Mouse (Mus musculus) lung, adult 2 months (tissue): ENCODE results near the gene Gm11009. TPM values are rescaled to one million over a fixed set of nuclear protein-coding genes. Genes with fewer than 3 reads are reported as not detected.
"Not testable (repeated sequence)": the region's sequence is repeated elsewhere in the genome, so short reads cannot be mapped to it uniquely, and the experiment has no call there.

Experiments
- DNase-seq: peaks from one replicate; pipeline ENCODE4 v3.0.0; 2022
- H3K4me1 ChIP-seq: fragments of 200-500 bp; 2 replicates; pipeline ENCODE4 v1.6.1; 2011; ENCODE audit warnings: low read length; ENCODE audit not compliant: control insufficient read depth, insufficient read depth
- H3K4me3 ChIP-seq: fragments of 200-500 bp; replicated peaks from 2 replicates; pipeline ENCODE3; 2011; ENCODE audit warnings: low read depth, mild to moderate bottlenecking, control low read depth, low read length; ENCODE audit errors: extremely low read depth
- WGBS: fragments of 180-500 bp; shearing (Covaris S2); methylation state at CpG from one replicate; pipeline ENCODE4 v1.1.7; 2018; 5-methylcytosine and 5-hydroxymethylcytosine counted together
- polyA plus RNA-seq: library from polyadenylated mRNA; depleted of rRNA; stranded (reverse); fragments of >200 nt; gene quantifications from 2 replicates; pipeline ENCODE4 v1.2.3, GENCODE M21; 2012; rRNA removed

Gm11009 gene
- polyA plus RNA-seq: not detected in 2 replicates

DNA sequence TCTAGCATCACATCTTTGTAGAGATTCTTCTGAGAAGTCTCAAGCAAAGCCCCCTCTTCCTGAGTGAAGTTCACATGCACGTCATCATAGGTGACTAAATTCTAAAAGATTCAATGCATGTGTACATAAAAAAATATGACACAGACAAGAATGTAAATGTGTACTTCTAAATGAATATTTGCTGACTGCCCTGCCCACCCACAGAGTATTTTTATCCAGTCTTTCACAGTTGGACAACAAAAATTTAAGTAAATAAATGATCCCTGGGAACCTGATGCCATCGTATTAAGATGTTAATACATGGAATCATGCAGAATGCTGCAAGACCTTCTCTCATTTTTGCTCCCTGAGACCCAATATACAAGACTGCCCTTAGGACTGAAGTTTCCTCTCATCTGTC is at the start of gene Gm11009:
Gene Gm11009 (minus strand): TSS at position 101 of the 400 bp plus-strand sequence.
- H3K4me3 ChIP-seq, H3K4me1 ChIP-seq, DNase-seq: not testable (repeated sequence)
- WGBS: no CpG with 5 or more reads among the region's 2 CpGs

Other genes starting within 250 kb of the Gm11009 start
- 0.12 and 13.6 TPM in 2 replicates for gene Gm2004, start 169.7 kb downstream of the Gm11009 start, polyA plus RNA-seq
- gene 2210418O10Rik, start 92.9 kb downstream of the Gm11009 start, polyA plus RNA-seq: 0.19 and 0.62 TPM in 2 replicates
- gene Gm14435, start 104.1 kb upstream of the Gm11009 start, polyA plus RNA-seq: 0.26 and 13.1 TPM in 2 replicates
- gene Gm14434, start 167.3 kb upstream of the Gm11009 start, polyA plus RNA-seq: 1.4 and 1.6 TPM in 2 replicates
- not detected in 2 replicates for gene Zfp967, start 201.6 kb upstream of the Gm11009 start, polyA plus RNA-seq